Mouse (Mus musculus) heart, adult 11 months (tissue): ENCODE results near the gene Ifi214.
A peak's percentile ranks its signal among the peaks of the same experiment; 100 is the strongest.
"Not testable (repeated sequence)": the region's sequence is repeated elsewhere in the genome, so short reads cannot be mapped to it uniquely, and the experiment has no call there.

Source experiments
- DNase-seq: peaks from one replicate; pipeline ENCODE4 v3.0.0; 2022

Ifi214 gene

DNA sequence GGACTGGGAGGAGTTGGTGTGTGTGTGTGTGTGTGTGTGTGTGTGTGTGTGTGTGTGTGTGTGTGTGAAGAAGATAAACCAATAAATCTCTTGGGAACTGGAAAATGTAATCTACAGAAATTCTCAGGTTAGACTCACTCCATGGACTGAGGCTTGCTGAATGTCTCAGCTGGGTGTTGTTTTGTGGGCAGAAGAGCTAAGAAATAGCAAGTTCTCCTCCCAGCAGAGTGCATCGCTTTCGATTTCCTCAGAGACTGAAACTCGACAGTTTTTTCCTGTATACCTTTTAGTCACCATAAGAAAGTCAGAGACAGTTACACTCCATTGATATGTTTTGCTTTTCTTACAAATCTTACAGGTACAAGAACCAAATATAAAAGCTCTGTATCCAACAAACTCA lies at the start of gene Ifi214:
Gene Ifi214 (minus strand): TSS at position 167 of the 400 bp plus-strand sequence.
- DNase-seq: not testable (repeated sequence)

- DNase-seq: no peak
These were observed 44.3 kb upstream of the Ifi214 start for GRCm38 (mm10) chr1:173579921-173580585.

- no peak for DNase-seq
These were observed 43.3 kb upstream of the Ifi214 start for GRCm38 (mm10) chr1:173579079-173579478.

GRCm38 (mm10) chr1:173550491-173551050 lies 14.8 kb upstream of the Ifi214 start:
- peak; percentile 95 for DNase-seq

GRCm38 (mm10) chr1:173548798-173549197 lies 13.0 kb upstream of the Ifi214 start:
- not testable (repeated sequence) for DNase-seq

DNA sequence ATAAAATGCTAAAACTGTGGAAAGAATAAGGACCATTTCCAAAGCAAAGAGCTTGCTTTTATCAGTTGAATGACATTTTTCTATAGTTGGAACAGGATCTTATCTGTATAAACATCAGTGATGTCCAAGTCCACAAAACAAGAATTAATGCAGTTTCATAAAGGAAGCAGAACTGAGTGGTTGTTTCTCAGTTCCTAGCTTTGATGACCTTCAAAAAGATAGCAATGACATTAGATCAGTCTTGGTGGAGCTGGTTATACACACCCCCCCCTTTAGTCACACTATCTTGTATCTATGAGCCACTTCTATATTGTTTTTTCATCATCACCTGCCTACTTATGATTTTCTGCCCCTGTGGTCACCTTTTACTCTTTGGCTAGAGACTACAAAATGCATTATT lies 14.3 kb downstream of the Ifi214 start:
- no peak for DNase-seq

DNA sequence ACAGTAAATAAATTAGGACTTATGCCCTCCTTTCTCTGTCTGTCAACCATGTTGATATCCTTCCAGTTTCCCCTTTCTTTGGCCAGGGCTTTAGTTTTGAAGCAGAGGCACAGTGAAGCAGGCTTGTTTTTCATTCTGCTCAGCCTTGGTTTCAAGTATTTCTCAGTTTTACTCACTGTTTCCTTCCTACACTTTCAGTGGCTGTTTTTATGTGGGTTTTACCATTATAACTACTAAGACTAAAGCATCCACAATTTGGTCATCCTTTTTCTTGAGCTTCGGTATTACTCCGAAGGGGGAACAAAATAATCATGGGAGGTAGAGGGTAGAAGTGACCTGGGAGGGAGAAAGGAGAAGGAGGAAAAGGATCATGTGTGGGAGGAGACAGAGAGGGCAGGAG lies 25.2 kb downstream of the Ifi214 start:
- not testable (repeated sequence) for DNase-seq

DNA sequence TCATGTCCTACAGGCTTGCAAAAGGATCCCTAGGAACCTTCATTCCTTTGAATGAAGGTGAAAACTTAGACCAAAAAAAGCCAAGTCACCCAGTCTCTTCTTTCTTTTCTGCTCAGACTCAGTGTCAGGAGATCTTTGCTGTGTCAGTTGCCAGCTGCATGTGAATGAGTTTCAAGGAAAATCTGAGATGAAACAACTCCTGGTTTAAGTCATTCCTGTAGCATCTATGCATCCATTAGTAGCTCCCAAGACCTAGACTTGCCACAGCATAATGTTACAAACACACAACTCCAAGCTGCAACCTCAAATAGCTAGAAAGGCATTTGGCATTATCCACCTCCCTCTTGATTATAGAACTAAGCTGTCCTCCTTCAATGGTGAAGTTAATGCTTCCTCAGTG lies 44.3 kb downstream of the Ifi214 start:
- DNase-seq: not testable (repeated sequence)

DNA sequence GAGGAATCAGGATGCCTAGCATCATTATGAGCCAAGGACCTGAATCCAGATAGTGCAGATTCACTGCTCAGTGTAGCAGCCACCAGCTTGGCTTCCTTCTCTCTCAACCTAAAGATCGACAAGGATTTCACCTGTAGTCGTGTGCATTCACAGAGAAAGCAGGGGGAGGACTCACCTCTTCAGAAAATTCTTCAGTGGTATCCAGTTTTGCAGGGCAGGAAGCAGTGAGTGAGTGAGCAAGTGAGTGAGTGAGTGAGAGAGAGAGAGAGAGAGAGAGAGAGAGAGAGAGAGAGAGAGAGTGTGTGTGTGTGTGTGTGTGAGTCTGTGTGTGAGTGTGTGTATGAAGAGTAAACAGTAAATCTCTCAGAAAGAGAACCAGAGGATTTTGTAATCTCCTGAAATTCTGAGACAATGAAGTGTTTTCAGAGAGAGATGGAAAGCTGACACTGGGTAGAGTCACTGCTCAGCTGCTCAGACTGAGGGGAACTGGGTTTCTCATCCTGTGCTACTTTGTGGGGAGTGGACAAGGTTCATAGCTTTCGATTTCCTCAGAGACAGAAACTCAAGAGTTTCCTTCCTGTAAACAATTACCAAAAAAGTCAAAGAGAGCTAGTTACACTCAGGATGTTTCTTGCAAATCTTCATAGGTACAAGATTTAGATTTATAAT lies 44.8 kb downstream of the Ifi214 start, which contains the start of gene Ifi206:
Gene Ifi206 (minus strand): TSS at position 230 of the 669 bp plus-strand sequence.
- not testable (repeated sequence) for DNase-seq

DNA sequence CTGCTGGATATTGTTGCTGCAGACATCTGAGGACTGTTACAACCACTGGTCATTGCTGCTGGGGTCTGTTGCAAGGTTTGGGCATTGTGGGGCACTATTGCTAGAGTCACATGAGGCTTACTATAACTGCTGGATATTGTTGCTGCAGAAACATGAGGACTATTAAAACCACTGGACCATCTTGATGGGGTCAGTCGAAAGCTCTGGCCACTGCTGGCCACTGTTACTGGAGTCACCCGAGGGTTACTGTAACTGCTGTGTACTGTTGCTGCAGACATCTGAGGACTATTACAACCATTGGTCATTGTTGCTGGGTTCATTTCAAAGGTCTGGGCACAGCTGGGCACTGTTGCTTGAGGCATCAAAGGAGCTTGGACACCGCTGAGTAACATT lies 54.6 kb downstream of the Ifi214 start:
- DNase-seq: not testable (repeated sequence)

- DNase-seq: not testable (repeated sequence)
These were observed 55.2 kb downstream of the Ifi214 start for GRCm38 (mm10) chr1:173480399-173481181.
